Mouse (Mus musculus): ENCODE measurements at regions not wholly inside any gene's neighbourhood (a gene's known extent, or its start where the extent isn't known, plus 50 kb on each side); places are given as distances from the start of the nearest gene placed in this dataset.

DNA sequence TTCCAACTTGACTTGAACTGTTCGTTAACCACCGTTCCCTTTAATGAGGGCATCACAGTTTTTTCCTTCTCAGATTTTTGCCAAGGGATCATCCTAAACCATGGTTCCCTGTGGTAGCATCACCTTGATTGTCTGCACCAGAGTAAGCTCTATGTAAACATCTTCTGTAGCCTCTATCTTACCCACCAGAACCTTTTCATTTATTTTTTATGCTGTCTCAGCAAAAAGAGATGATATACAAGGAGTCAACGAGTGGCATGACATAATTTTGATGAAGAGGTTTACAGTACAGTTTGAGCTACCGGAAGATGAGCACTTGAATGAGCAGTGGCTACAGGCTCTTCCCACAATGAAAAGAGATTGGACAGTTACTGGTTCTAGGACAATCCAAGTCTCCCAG is 768.7 kb downstream of the Ets1 start:
- 86% methylated on average over 4 of the region's 4 CpGs for whole genome bisulfite sequencing (ENCODE audit: missing documents)
- no peak overlapping the region for H3K27ac ChIP-seq
- no peaks in the 10 kb centered on the region for H3K79me2 ChIP-seq (ENCODE audit: inconsistent target)
- H3K4me3 ChIP-seq (ENCODE audit: inconsistent target): no peak overlapping the region
- no peaks in the 10 kb centered on the region for H3K36me3 ChIP-seq (ENCODE audit: inconsistent target)

DNA sequence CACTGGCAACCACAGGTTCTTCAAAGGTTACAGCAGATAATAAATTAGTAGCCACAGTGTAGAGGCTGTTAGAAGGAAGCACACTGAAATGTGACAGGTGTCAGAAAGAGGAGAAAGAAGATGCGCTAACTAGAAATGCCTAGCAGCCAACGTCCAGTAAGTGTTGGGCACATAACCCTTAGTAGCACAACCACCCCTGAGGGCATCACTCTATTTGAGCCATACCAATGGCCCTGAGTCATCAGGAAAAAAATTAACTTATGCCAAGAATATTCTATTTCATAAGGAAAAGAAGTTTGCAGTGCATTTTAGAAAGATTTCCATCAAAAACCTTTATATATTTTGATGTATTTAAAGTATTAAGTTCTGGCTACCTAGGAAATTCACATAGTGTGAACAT is 771.5 kb downstream of the Ets1 start:
- WGBS (ENCODE audit: missing documents): 77% methylated on average over 2 of the region's 2 CpGs
- H3K36me3 ChIP-seq (ENCODE audit: inconsistent target): no peaks in the 10 kb centered on the region
- H3K79me2 ChIP-seq (ENCODE audit: inconsistent target): no peaks in the 10 kb centered on the region
- no peak overlapping the region for H3K4me3 ChIP-seq (ENCODE audit: inconsistent target)
- no peak overlapping the region for H3K27ac ChIP-seq

DNA sequence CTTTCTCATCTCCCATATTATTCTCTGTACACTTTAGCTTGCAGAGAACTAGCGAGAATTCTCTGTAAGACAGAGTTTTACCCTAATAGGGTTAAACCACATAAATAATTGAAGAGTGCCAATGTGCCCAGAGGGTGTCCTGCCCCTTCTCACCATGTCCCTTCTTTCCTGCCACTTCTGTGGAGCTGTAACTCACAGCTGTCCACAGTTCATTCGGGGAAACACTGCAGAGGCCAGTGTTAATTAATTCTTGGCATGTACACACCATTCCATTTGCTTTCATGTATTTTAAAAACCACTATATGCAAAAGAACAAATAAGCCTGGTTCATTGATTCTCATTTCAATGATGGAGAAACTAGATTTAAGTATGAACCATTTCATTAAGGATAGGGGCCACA is 787.8 kb downstream of the Ets1 start:
- no peak overlapping the region for H3K4me3 ChIP-seq (ENCODE audit: inconsistent target)
- H3K79me2 ChIP-seq (ENCODE audit: inconsistent target): no peaks in the 10 kb centered on the region
- 59% methylated on average over 2 of the region's 2 CpGs for WGBS (ENCODE audit: missing documents)
- no peak overlapping the region for H3K27ac ChIP-seq
- no peaks in the 10 kb centered on the region for H3K36me3 ChIP-seq (ENCODE audit: inconsistent target)

DNA sequence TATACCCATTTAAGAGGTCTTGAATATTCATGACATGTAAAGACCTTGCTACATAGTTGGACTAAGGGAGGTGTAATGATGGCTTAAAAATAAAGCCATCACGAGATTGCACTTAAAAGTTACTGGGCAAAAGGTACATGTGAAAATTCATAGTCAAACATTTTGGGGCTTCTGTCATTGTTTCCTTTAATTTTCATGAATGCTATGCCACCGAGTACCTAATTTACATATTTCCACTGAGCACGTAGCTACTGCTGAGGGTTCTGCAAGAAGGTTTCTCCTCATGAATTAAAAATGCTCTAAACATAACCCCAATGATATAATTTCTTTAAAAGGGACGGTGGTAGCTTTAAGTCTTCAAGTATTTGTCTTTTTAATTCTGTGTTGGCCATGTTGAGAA is 800.4 kb downstream of the Ets1 start:
- 90% methylated on average over 4 of the region's 4 CpGs for WGBS (ENCODE audit: missing documents)
- H3K36me3 ChIP-seq (ENCODE audit: inconsistent target): no peaks in the 10 kb centered on the region
- H3K4me3 ChIP-seq (ENCODE audit: inconsistent target): no peak overlapping the region
- no peaks in the 10 kb centered on the region for H3K79me2 ChIP-seq (ENCODE audit: inconsistent target)
- no peak overlapping the region for H3K27ac ChIP-seq

DNA sequence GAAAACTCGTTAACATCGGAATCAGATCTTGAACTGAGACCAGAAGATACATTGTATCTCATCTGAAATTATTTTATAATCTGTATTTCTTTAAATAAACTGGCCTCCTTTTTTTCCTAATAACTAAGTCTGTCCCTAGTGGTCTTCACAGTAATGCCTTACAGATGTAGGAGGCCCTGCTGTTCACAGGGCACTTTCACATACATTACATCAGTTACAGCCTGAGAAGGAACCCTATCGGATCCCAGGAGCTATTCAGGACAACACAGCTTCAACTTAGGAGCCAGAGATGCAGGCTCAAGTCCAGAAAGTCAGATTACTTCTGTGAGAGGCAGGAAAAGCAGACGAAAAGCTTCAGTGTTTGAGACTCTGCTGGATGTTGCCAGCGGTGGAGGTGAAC is 806.2 kb downstream of the Ets1 start:
- 86% methylated on average over 5 of the region's 5 CpGs for WGBS (ENCODE audit: missing documents)

DNA sequence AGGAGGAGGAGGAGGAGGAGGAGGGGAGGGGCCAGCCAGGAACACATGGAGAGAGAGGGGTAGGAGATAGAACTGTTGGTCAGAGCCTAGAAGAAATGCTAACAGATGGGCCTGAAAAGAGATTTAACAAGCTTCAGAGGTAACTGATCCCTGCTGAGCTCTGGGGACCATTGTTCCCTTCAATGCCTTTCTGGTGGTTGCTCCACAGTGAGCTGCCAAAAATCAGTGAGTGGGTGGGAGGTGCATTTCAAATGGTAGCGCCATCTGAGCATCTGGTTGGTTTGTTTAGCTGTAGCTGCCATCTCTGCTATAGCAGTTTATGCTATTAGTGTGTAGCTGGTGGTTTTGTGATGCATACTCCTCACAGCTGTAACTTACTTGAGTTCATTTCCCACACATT is 809.9 kb downstream of the Ets1 start:
- no peak overlapping the region for H3K4me3 ChIP-seq (ENCODE audit: inconsistent target)
- H3K79me2 ChIP-seq (ENCODE audit: inconsistent target): no peaks in the 10 kb centered on the region
- no peak overlapping the region for H3K27ac ChIP-seq
- H3K36me3 ChIP-seq (ENCODE audit: inconsistent target): no peaks in the 10 kb centered on the region
- WGBS (ENCODE audit: missing documents): 93% methylated on average over 1 of the region's 1 CpGs

More for the DNA sequence above, 806.2 kb downstream of the Ets1 start:
- Histone ChIP-seq H3K36me3 (ENCODE audit: inconsistent target) (no peaks in the 10 kb centered on the region), H3K27ac (no peak overlapping the region), H3K79me2 (ENCODE audit: inconsistent target) (no peaks in the 10 kb centered on the region), H3K4me3 (ENCODE audit: inconsistent target) (no peak overlapping the region)

DNA sequence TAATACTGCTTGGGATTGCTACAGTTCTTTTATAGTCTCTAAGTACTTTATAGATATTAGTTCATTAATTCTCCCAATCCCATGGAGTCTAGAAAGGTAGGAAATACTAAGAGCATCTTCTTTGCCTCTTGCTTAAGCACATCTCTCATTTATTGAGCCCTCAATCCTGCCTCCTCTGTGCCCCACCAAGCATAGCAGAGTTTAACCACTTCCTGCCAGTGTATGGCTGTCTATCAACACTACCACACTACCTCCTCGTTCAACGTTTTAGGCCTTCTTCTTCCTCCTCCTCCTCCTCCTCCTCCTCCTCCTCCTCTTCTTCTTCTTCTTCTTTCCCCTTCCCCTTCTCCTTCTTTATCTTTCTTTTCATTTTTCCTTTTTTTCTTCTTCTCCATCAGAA is 839.1 kb downstream of the Ets1 start:
- 0% methylated on average over 2 of the region's 2 CpGs for WGBS (ENCODE audit: missing documents)
- Histone ChIP-seq H3K36me3 (ENCODE audit: inconsistent target) (no peaks in the 10 kb centered on the region), H3K4me3 (ENCODE audit: inconsistent target) (no peak overlapping the region), H3K79me2 (ENCODE audit: inconsistent target) (no peaks in the 10 kb centered on the region), H3K27ac (no peak overlapping the region)

DNA sequence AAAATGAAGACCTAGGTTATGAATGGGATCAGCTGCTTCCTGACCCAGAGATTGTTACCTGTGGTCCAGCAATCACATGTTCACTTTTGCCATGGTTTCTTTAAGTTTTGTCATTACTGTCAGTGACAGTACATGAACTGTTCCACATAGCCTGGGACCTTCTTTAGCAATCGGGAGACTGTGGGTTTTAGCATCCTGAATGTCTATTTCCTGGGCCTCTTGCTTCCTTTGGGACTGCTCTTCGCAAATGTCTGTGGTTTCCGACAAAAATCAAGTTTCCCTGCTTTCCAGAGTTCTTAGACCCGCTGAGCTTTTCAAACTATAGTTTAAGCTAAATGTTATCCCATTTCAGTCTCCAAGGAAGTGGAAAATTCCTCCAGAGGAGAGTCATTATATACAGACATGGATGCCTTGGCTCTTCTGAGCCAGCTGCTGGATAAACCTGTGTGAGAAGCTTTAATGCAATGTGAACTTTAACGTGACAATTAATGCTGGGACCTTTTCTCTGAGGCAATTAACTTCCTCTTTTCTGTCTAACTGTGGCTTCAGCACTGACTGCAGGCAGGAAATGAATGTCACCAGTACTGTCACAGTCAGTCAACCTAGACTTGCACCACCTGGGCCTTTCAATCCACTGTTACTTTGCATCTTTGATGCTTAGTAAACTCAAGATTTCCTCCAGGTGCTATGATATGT is 847.0 kb downstream of the Ets1 start:
- WGBS (ENCODE audit: missing documents): 14% methylated on average over 5 of the region's 5 CpGs
- no peak overlapping the region for H3K27ac ChIP-seq

DNA sequence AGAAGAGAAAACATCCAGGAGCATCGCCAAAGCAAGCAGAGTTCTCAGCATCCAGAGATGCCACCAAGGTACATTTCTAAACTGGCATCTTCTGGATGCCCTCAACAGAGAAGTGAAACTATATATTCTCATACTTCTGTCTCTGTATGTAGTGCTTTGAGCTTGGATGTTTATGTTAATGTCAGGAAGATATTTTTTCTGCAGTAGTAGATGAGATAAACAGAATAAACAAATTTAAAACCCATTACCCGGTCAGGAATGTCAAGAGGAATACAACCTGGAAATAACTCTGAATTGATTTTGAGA is 847.5 kb downstream of the Ets1 start:
- H3K79me2 ChIP-seq (ENCODE audit: inconsistent target): no peaks in the 10 kb centered on the region
- H3K36me3 ChIP-seq (ENCODE audit: inconsistent target): no peaks in the 10 kb centered on the region
- H3K4me3 ChIP-seq (ENCODE audit: inconsistent target): no peak overlapping the region
- WGBS (ENCODE audit: missing documents): 61% methylated on average over 2 of the region's 2 CpGs
- no peak overlapping the region for H3K27ac ChIP-seq

More for the DNA sequence above, 847.0 kb downstream of the Ets1 start:
- Histone ChIP-seq H3K36me3 (ENCODE audit: inconsistent target) (no peaks in the 10 kb centered on the region), H3K79me2 (ENCODE audit: inconsistent target) (no peaks in the 10 kb centered on the region), H3K4me3 (ENCODE audit: inconsistent target) (no peak overlapping the region)

DNA sequence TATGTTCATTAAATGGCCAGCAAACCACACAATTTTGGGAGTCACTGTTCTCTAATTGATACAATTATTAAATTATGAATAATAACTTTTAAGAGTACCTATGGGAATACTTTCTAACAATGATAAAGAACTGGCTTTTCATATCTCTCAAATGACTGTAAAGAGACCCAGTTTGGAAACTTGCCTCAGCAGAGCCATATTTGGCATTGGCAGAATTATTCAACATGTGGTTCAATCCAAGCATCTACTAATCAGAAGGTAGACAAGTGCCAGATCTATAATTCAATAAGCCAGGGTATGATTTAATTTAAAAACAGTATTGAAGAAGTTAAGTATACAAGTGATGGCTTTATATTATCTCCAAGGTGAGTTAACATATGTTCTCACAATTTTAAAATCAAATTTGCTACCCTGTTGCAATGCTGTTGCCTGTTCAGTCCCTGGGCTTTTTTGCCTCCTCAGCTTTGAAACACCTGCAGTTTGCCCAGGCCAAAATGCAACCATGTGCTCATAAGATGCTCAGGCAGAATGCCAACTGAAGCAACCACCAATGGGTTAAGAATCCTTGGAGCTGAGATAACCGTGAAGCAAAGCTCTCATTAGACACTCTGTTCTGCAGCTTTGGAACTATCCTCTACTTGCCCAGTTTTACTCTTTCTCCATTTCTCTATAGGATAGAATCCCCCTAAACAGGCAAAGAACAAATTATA is 897.2 kb downstream of the Ets1 start:
- WGBS (ENCODE audit: missing documents): 91% methylated on average over 1 of the region's 1 CpGs
- H3K36me3 ChIP-seq (ENCODE audit: inconsistent target): no peaks in the 10 kb centered on the region
- H3K27ac ChIP-seq: no peak overlapping the region
- no peaks in the 10 kb centered on the region for H3K79me2 ChIP-seq (ENCODE audit: inconsistent target)
- no peak overlapping the region for H3K4me3 ChIP-seq (ENCODE audit: inconsistent target)

DNA sequence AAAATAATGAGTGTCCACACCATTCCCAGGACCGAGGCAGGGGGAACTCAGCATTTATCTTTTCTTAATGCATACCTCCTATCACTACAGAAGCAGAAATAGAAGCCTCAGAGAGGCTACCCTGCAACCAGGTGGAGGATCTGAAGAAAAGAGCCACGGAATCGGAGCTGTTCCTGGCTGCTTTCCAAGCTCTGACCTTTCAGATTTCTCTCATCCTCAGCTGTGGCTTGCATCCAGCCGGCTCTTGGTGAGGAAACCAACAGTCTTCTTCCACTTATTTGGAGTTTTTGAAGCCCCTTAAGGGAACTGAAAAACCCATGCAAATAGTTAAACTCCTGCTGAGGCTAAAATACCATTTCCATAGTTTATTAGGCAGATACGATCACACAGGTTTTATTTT is 907.3 kb downstream of the Ets1 start:
- WGBS (ENCODE audit: missing documents): 67% methylated on average over 5 of the region's 5 CpGs
- no peaks in the 10 kb centered on the region for H3K36me3 ChIP-seq (ENCODE audit: inconsistent target)

DNA sequence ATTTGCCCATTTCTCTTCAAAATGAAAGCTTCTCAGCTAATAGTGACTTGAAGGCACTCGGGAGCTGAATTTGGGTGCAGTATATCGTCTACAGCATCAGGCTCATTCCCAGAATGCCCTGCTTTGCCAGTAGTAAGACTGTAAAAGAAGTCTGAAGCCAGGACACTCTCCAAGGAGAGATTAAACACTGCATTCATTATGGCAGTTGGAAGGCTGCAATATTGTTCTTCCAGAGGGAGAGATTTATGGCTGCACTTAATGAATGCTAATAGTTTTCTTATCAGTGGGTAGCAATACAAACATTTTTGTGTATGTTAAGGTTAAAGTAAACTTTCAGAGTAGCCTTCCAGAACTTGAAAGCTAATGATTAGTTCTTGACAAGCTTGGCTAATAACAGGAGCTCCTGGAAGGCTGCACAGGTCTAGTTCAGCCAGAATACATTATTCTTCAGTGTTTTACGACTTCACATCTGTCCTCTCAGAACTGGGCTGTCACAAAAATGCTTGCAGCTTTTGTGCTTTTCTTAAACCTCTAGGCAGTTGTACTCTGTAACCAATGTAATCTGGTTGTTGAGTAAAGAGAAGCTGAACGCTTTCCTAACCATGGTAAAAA is 910.2 kb downstream of the Ets1 start:
- 68% methylated on average over 4 of the region's 4 CpGs for WGBS (ENCODE audit: missing documents)
- no peaks in the 10 kb centered on the region for H3K36me3 ChIP-seq (ENCODE audit: inconsistent target)
- H3K27ac ChIP-seq: no peak overlapping the region
- no peaks in the 10 kb centered on the region for H3K79me2 ChIP-seq (ENCODE audit: inconsistent target)
- H3K4me3 ChIP-seq (ENCODE audit: inconsistent target): no peak overlapping the region

More for the DNA sequence above, 907.3 kb downstream of the Ets1 start:
- H3K79me2 ChIP-seq (ENCODE audit: inconsistent target): no peaks in the 10 kb centered on the region
- no peak overlapping the region for H3K27ac ChIP-seq
- no peak overlapping the region for H3K4me3 ChIP-seq (ENCODE audit: inconsistent target)

DNA sequence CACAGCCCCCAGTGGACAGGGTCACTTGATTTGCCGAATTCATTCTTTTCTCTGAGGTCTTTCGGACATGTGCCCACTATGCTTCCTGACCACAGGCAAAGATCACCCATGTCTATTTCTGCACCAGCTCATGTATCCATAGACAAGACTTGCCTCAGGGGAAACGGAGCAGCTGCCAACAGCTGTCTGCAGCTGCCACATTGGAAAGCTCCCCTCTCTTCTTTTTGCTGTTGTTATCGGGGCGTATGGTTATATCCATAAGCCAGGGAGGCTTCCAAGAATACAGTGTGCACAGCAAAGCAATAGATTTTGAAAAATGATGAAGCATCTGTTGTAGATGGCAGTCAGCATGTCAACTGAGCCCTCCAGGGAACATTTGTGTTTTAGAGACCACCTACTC is 913.4 kb downstream of the Ets1 start:
- WGBS (ENCODE audit: missing documents): 82% methylated on average over 5 of the region's 5 CpGs
- H3K4me3 ChIP-seq (ENCODE audit: inconsistent target): no peak overlapping the region

DNA sequence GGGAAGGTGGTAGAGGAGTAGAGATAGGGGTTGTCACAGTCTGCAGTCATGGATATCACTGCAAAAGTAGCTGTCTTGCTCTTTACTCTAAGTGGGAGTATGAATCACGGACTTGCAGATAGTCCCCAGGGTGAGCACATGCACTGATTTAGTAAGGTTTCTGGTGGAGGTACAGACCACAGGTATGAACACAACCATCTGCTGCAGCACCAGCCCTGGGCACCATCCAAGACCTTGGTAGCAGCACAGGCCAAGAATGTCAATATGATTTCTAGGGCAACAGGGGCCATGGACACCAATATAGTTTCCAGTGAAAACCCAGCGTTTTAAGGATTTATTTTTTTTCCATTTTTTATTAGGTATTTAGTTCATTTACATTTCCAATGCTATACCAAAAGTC is 913.7 kb upstream of the Kirrel3 start:
- Histone ChIP-seq H3K36me3 (ENCODE audit: inconsistent target) (no peaks in the 10 kb centered on the region), H3K27ac (no peak overlapping the region), H3K79me2 (ENCODE audit: inconsistent target) (no peaks in the 10 kb centered on the region), H3K4me3 (ENCODE audit: inconsistent target) (no peak overlapping the region)
- WGBS (ENCODE audit: missing documents): 79% methylated on average over 2 of the region's 2 CpGs

More for the DNA sequence above, 913.4 kb downstream of the Ets1 start:
- Histone ChIP-seq H3K36me3 (ENCODE audit: inconsistent target) (no peaks in the 10 kb centered on the region), H3K27ac (no peak overlapping the region), H3K79me2 (ENCODE audit: inconsistent target) (no peaks in the 10 kb centered on the region)

DNA sequence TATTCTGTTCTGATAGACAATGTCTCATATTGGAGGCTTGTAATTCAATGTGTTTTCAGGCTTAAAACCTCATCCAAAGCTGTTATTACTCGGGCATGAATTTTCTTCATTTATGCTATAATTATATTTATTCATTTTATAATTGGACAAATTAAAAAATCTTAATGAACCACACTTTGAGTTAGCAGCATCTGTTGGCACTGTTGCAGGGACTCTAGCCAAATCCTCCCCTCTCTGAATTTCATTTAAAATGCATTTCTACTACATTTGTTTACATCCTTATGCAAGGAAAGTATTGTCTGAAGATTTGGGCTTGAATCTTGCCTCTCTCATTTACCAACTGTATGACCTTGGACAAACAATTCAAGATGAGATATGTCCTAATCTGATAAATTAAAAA is 874.2 kb upstream of the Kirrel3 start:
- no peak overlapping the region for H3K27ac ChIP-seq
- H3K79me2 ChIP-seq (ENCODE audit: inconsistent target): no peaks in the 10 kb centered on the region
- H3K4me3 ChIP-seq (ENCODE audit: inconsistent target): no peak overlapping the region
- no peaks in the 10 kb centered on the region for H3K36me3 ChIP-seq (ENCODE audit: inconsistent target)
- 91% methylated on average over 1 of the region's 1 CpGs for WGBS (ENCODE audit: missing documents)

All from macrophage (primary cell).